Mouse (Mus musculus) kidney, postnatal 0 days (tissue): ENCODE measurements at regions not wholly inside any gene's neighbourhood (a gene's known extent, or its start where the extent isn't known, plus 50 kb on each side); places are given as distances from the start of the nearest gene placed in this dataset.
"Not testable (repeated sequence)": the region's sequence is repeated elsewhere in the genome, so short reads cannot be mapped to it uniquely, and the experiment has no call there.

ENCODE experiments used
- ATAC-seq: fragments of 200-750 bp; cut with Nextera tagmentation; replicated peaks from 2 replicates; pipeline ENCODE4 v1.8.0; 2017; ENCODE audit warnings: low read depth, moderate number of reproducible peaks, moderate TSS enrichment, moderate library complexity; ENCODE audit not compliant: low FRiP score
- DNase-seq: peaks from one replicate; pipeline ENCODE4 v3.0.0-alpha.2; 2016; ENCODE audit warnings: low spot score
- H3K27ac ChIP-seq: fragments of 300-500 bp; sonication (generic); 2 replicates; pipeline ENCODE4 v1.5.1; 2014; ENCODE audit warnings: mild to moderate bottlenecking
- H3K27me3 ChIP-seq: fragments of 300-500 bp; sonication (generic); 2 replicates; pipeline ENCODE4 v1.6.1; 2014; ENCODE audit warnings: low read length, mixed read lengths; ENCODE audit not compliant: insufficient read depth
- H3K36me3 ChIP-seq: fragments of 300-500 bp; sonication (generic); 2 replicates; pipeline ENCODE4 v1.6.1; 2014; ENCODE audit warnings: low read length, mixed read lengths; ENCODE audit not compliant: insufficient read depth
- H3K4me1 ChIP-seq: fragments of 300-500 bp; sonication (generic); replicated peaks from 2 replicates; pipeline ENCODE4 v1.6.1; 2014; ENCODE audit warnings: antibody characterized with exemption, low read length, mixed read lengths; ENCODE audit not compliant: insufficient read depth
- H3K4me2 ChIP-seq: fragments of 300-500 bp; sonication (generic); 2 replicates; pipeline ENCODE4 v1.6.1; 2014; ENCODE audit warnings: mild to moderate bottlenecking, low read length, moderate library complexity, mixed read lengths
- H3K4me3 ChIP-seq: fragments of 300-500 bp; sonication (generic); replicated peaks from 2 replicates; pipeline ENCODE4 v1.5.1; 2014; ENCODE audit warnings: low read depth, low read length
- H3K9ac ChIP-seq: fragments of 300-500 bp; sonication (generic); 2 replicates; pipeline ENCODE4 v1.6.1; 2014; ENCODE audit warnings: low read depth, low read length
- H3K9me3 ChIP-seq: fragments of 300-500 bp; sonication (generic); replicated peaks from 2 replicates; pipeline ENCODE4 v1.6.1; 2016; ENCODE audit warnings: low read length, inconsistent platforms, mixed read lengths
- CTCF ChIP-seq: IDR thresholded peaks from 2 replicates; pipeline ENCODE4 v1.5.1; 2016; ENCODE audit warnings: antibody characterized with exemption, low read depth, mild to moderate bottlenecking, moderate library complexity
- WGBS: fragments of 180-500 bp; shearing (Covaris S2); extraction: QIAGEN DNeasy Blood & Tissue Kit; methylation state at CpG from one replicate; pipeline ENCODE4 v1.1.7; 2014; 5-methylcytosine and 5-hydroxymethylcytosine counted together

DNA sequence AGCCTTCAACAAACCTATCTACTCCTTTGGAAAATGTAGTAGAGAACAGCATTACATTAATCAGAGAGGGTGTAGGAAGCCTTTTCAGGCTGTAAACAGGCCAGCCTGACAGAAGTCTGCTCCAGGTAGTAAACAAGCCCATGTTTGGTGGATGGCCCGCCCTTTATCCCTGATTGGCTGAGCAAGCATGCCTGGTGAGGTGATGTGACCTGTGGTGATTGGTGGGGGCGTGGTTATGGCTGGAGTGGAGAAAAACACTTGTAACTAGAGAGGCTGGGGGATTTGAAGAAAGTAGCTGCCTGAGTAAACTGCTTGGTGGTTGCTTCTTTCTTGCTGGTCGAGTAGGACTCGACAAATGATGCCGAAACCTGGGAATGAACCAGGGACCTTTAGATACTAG lies 621.3 kb upstream of the Dsel start:
- not testable (repeated sequence) for H3K27me3 ChIP-seq, H3K4me2 ChIP-seq, ATAC-seq, DNase-seq, H3K27ac ChIP-seq, H3K36me3 ChIP-seq, H3K9ac ChIP-seq, H3K4me1 ChIP-seq, H3K4me3 ChIP-seq, H3K9me3 ChIP-seq
- WGBS, result 81% methylated on average over 5 of the region's 5 CpGs

DNA sequence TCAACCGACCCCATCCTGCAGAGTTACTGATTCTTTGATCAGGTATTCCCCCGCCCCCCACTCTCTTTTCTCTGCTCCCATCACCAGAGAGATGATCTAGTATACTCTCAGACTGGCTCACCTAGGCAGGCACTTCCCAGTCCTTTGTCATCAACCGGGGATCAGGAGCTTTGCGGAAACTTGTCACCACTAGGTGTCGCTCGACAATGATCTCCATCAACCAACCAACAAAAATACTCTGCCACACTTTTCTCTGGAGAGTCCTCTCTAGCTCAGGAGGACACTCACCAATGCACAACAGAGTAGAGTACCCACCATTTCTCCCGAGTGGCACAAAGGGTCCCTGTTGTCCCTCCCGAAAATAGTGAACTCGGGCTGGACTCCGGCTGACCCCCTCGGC lies 591.3 kb upstream of the Dsel start:
- Histone ChIP-seq H3K9ac (no peak overlapping the region), H3K4me3 (no peak overlapping the region), H3K27me3 (no peaks in the 10 kb centered on the region), H3K4me1 (no peaks in the 10 kb centered on the region), H3K9me3 (no peaks in the 10 kb centered on the region), H3K4me2 (no peak overlapping the region), H3K36me3 (no peaks in the 10 kb centered on the region), H3K27ac (no peak overlapping the region)
- DNase-seq (peak; percentile 67), ATAC-seq (no peak)
- TF ChIP-seq CTCF, result peak; percentile 70
- WGBS, result 36% methylated on average over 11 of the region's 11 CpGs

DNA sequence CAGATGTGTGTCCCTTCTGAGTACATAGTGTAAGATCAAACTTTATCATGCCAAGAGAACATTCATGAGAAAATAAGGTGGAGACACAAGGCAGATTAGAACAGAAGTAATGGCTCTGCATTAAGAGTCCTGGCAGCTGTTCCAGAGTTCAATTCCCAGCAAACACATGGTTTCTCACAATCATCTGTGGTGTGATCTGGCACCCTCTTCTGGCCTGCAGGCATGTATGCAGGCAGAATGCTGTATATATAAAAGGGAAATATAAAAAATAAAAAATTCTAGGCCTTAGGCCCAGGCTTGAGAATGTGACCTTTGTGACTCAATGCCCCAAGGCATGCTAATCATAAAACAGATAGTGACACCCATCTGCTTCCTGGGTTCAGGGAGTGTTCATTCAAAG lies 587.7 kb upstream of the Dsel start:
- ATAC-seq, result no peak; the same call in 1 of the 2 replicates
- DNase-seq, result no peak
- no peak overlapping the region for H3K27ac ChIP-seq
- no peak overlapping the region for H3K4me3 ChIP-seq
- H3K4me1 ChIP-seq, result no peaks in the 10 kb centered on the region
- no peaks in the 10 kb centered on the region for H3K36me3 ChIP-seq
- TF ChIP-seq CTCF, result peak; percentile 40; the same call in 1 of the 2 replicates
- H3K27me3 ChIP-seq, result no peaks in the 10 kb centered on the region
- no peak overlapping the region for H3K9ac ChIP-seq
- H3K4me2 ChIP-seq, result no peak overlapping the region
- H3K9me3 ChIP-seq, result no peaks in the 10 kb centered on the region

DNA sequence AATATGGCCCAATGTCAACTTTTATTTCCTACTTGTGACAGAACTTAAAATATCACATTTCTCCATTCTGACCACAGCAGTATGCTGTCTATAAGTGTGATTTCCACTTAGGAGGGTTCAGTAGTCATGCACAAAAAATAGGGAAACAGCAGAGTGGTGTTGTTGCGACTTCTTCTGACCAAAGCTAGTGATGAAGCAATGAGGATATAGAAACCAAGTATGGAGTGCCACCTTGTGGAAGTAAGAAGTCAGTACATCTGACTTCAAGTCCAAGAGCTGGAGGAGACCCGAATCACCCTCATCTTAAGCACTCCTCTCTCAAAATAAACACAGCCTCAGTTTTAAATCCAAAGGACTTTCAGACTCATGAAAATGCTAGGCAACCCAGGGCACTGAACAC lies 586.9 kb upstream of the Dsel start:
- H3K36me3 ChIP-seq, result no peaks in the 10 kb centered on the region
- DNase-seq (peak; percentile 57), ATAC-seq (0 out of 2 replicates have a peak, but pooled peaks have one; percentile 21)
- no peak overlapping the region for H3K4me3 ChIP-seq
- TF ChIP-seq CTCF, result peak; percentile 68
- H3K9me3 ChIP-seq, result no peaks in the 10 kb centered on the region
- H3K4me1 ChIP-seq, result no peaks in the 10 kb centered on the region
- 11% methylated on average over 2 of the region's 2 CpGs for WGBS
- H3K27me3 ChIP-seq, result no peaks in the 10 kb centered on the region
- no peak overlapping the region for H3K4me2 ChIP-seq
- H3K27ac ChIP-seq, result no peak overlapping the region
- no peak overlapping the region for H3K9ac ChIP-seq

DNA sequence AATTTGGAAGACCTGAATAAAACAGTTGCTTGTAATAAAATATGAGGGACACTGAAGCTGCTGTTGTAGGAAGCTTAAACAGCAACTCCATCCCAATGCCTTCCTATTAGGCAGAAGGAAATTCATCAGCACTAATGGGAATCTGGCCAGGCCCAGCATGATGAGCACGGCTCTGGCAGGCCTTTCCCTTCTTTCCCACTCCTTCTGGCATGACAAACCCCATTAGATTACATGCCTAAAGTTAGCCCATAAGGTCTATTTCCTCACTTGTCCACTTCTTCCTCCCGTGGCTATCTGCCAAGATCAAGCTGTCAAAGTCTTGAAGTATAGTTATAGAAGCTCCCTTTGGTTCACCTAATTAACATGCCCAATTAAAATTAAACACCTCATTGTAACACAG lies 574.4 kb upstream of the Dsel start:
- Histone ChIP-seq H3K9ac (no peak overlapping the region), H3K4me2 (no peak overlapping the region), H3K9me3 (no peaks in the 10 kb centered on the region), H3K4me1 (no peaks in the 10 kb centered on the region), H3K27ac (no peak overlapping the region), H3K4me3 (no peak overlapping the region), H3K27me3 (no peaks in the 10 kb centered on the region), H3K36me3 (no peaks in the 10 kb centered on the region)
- WGBS, result 51% methylated on average over 2 of the region's 2 CpGs
- ATAC-seq (no peak), DNase-seq (no peak)
- no peak for TF ChIP-seq CTCF

DNA sequence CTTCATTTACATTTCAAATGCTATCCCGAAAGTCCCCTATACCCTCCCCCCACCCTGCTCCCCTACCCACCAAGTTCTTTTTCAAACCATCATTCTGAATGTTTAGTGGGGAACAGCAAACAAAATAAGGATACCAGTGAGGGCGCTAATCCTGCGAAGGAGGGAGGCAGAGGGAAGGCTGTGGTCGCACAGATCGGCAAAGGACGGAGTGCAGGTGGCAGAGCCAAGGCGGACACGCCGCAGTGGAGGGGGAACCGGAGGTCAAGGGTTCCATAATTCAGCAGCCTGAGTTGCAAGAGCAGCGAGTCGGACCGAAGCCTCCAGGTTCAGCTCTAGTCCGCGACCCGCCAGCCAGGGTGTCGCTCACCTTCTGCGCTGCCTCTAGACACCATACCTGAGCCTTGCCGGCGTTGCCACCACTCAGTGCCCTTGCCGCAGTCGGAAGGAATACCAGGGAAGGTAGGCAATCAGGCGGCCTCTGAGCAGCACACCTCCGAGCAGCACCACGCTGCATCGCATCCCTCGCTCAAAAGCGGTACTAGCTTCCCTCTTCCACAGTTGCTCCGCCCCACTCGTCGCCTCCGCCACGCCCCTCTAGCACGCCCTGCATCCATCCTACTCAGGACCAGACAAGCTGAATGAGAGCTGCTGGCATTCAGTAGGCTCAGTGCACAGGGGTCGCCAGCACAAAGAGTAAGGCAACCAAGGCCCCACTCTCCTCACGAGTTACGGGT lies 551.8 kb upstream of the Dsel start:
- H3K9ac ChIP-seq, result no peak overlapping the region
- no peaks in the 10 kb centered on the region; the same call in 1 of the 2 replicates for H3K4me1 ChIP-seq
- peak overlapping the region; percentile 52 for H3K4me2 ChIP-seq
- peak; percentile 6 for DNase-seq
- H3K27ac ChIP-seq, result no peak overlapping the region
- H3K9me3 ChIP-seq, result no peaks in the 10 kb centered on the region
- H3K36me3 ChIP-seq, result no peaks in the 10 kb centered on the region
- H3K4me3 ChIP-seq, result peak overlapping the region; percentile 22; the same call in 1 of the 2 replicates
- no peak for TF ChIP-seq CTCF
- 3% methylated on average over 37 of the region's 37 CpGs for WGBS
- no peaks in the 10 kb centered on the region; the same call in 1 of the 2 replicates for H3K27me3 ChIP-seq
- ATAC-seq, result peak; percentile 57

DNA sequence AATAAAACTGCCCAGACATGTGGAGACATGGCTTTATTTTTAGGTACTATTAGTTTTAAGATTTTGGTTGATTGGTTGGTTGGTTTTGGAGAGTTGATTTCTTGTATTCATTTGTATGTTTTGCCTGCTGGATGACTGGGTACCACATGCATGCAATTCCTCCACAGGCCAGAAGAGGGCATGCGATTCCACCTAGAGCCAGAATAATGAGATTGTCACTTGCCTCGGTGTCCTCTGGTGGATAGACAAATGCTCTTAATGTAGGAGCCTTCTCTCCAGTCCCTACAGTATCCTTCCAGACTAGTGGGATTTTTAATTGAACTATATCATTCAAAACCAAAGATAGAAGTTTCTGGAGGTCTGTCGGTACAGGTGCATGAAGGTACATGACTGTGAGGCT lies 524.1 kb upstream of the Dsel start:
- H3K27ac ChIP-seq, result no peak overlapping the region
- no peaks in the 10 kb centered on the region for H3K36me3 ChIP-seq
- H3K4me2 ChIP-seq, result no peak overlapping the region
- TF ChIP-seq CTCF, result peak; percentile 77
- peak; percentile 21 for DNase-seq
- no peaks in the 10 kb centered on the region for H3K27me3 ChIP-seq
- no peak for ATAC-seq
- H3K4me3 ChIP-seq, result no peak overlapping the region
- H3K9me3 ChIP-seq, result no peaks in the 10 kb centered on the region
- WGBS, result 35% methylated on average over 3 of the region's 3 CpGs
- no peak overlapping the region for H3K9ac ChIP-seq
- H3K4me1 ChIP-seq, result no peaks in the 10 kb centered on the region
